Mouse (Mus musculus) mature B cell (primary cell): Measurements from ENCODE around the gene Nudt8.
"Not testable (repeated sequence)": the region's sequence is repeated elsewhere in the genome, so short reads cannot be mapped to it uniquely, and the experiment has no call there.

Experiments
- in situ Hi-C: fragments of 300-500 bp; cut with MboI; formaldehyde crosslinking; loops from 2 replicates; pipeline ENCODE4 v1.14.3; 2019

The Nudt8 gene

DNA sequence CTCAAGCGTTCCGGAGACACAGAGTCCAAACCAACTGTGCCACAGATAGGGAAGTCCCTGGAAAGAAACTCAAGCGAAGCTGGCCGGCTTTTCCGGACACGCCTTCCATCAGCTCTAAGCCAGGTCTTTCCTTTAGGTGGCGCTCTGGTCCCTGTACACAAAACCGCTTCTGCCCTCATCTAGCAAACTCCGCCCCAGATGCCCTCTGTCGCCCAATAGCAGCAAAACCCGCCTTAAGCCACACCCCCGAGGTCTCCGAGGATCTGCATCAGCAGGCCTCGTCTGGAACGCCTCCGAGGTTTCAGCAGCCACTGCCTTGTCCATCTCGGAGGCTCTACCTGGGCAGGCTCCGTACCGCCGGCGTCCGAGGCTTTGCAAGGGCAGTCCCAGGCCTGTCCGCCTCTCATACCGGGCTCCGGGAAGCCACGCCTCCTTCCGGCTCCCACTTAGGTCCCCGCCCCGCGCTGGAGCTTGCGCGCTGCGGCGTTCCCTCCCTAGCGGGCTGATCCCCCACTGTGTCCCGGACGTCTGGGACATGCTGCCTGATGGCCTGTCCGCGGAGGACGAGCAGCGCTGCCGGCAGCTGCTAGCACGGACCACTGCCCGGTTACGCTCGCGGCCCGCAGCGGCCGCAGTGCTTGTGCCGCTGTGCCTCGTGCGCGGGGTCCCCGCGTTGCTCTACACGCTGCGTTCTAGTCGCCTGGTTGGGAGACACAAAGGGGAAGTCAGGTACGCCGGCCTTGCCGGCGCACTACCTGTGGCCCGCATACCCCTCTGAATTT is at the start of gene Nudt8, which contains the start of gene Gm49405:
TSS of gene Nudt8 (plus strand) at position 462 of the 782 bp plus-strand sequence.
TSS of gene Gm49405 (plus strand) at position 508 of the 782 bp plus-strand sequence.
- in situ Hi-C loops: no loop called here

DNA sequence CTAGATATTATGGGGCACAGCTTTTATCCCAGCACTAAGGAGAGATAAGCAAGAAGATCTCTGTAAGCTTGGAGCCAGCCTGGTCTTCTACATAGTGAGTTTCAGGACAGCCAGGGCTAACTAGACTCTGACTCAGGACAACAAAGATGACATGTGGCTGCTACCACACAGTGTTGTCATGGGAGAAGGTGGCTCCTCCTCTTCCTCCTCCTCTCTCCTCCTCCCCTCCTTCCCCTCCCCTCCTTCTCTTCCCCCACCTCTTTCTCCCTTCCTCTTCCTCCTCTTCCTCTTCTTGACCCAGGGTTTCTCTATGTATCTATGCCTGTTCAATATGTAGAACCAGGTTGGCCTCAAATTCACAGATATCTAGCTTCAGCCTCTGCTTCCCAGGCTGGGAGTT is 48.9 kb upstream of the Nudt8 start:
- in situ Hi-C loops: no loop called here

DNA sequence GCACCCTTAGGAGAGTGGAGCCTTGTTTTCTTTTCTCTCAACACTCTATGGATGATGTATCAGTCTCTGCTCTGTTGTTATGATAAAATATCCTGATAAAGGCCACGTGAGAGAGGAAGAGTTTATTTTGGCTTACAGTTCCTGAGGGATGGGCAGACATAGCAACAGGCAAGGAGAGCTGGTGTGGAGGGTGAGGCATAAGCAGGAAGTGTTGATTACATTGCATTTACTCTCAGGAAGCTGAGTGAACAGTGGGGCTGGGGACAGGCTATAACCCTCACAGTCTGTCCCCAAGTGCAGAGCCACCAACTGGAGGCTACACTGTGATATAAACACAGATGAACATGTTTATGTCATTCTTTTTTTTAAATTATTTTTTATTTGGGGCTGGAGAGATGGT is 48.3 kb upstream of the Nudt8 start:
- in situ Hi-C loops: no loop called here

DNA sequence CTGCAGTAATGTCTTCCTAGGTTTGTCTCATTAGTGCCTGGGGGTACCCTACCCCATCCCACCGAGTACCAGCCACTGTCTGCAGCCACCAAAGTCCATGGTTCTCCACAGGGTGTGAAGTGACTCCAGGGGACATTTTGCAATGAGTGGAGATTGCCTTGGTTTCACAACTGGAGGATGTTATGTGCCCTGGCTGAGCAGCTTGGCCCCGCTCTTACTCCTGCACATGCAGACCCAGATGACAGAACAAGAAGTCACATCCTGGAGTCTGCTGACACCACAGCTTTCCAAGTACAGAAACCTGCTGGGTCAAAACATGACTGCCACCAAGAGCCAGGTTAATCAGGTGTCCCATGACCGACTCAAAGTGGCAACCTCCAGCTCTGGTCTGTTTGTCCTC is 45.3 kb upstream of the Nudt8 start:
- in situ Hi-C loops: no loop called here

DNA sequence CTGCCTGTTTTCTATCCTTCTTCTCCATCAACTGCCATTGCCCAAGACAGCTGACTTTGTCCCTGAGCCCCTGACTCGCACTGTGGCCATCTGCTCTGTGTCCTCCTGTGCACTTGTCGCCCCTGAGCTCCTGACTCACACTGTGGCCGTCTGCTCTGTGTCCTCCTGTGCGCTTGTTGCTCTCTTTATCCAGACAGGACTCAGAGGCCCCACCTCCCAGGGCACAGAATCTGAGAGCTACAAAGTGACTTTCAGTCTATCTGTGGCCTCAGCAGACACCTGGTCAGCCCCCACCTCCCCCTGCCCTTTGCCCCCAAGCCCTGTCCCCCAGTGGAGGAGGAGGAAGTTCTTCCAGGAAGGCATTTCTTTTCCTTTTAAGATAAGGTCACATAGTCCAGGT is 44.6 kb upstream of the Nudt8 start:
- in situ Hi-C loops: no loop called here

DNA sequence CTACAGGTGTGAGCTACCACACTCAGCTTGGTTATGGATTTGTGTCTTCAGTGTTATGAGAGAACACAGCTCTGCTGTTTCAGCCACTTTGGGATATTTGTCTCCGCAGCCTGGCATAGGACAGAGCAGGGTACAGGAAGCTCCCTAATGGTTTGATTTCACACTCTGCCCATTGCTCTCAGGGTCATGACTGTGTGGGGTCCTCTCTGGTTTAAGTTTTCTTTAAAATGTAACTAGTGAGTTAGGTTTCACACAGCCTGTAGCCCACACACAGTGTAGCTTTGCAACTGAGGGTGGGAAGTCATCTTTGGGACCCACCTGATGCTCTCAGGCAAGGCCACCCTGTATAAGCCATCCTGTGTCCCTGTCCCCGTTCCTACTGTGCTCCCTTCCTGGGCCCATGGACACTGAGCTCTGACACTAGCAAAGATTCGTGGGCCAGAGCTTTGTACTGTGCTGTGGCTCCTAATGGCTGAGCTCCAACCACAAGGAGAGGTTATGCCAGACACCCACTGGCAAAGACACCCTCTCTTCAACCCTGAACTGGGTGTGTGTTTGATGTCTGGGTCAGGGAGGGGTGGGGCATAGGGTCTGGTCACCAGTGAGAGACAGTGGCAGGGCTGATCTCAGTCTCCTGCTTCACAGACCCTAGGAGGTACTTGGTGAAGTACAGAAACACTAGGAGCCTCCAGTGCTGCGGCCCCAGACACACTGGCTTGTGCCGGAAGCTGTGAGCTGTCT is 42.9 kb upstream of the Nudt8 start:
- in situ Hi-C loops: not testable (repeated sequence)

DNA sequence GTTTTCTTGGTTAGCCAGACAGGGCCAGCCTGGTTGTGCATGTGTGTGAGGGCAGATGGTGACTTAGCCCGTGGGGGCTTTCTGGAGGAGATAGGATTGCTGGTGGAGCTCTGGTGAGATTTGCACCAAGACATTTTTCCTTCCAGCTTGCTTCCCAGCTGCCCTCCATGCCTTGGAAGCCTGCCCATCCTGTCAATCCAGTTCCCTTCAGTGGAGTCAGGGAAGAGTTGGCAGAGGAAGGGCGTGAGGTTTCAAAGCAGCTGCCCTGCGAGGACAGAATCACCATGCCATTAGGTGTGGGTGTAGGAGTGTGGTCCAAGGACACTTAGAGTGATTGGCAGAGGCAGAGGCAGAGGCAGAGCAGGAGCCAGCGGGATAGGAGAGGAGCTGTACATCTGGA is 41.9 kb upstream of the Nudt8 start, which contains the start of gene Aldh3b3:
TSS of gene Aldh3b3 (plus strand) at position 176 of the 400 bp plus-strand sequence.
- in situ Hi-C loops: no loop called here

DNA sequence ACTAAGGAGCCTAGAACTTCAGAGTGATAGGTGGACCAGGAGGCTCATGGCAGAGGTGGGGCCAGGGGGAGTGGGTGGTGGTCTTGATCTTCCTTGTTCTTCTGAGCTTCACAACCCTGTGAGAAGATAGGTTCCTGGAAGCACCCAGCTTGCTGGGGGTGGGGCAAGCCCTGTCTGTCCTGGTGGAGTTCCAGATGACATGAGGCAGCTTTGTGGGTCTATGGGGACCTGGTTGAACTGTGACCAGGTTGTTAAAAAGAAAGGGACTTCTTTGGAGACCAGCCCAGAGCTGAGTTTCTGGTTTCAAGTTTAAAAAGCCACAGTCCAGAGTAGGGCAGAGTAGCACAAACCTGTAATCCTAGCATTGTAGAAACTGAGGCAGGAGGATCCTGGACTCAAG is 41.4 kb upstream of the Nudt8 start:
- in situ Hi-C loops: no loop called here

DNA sequence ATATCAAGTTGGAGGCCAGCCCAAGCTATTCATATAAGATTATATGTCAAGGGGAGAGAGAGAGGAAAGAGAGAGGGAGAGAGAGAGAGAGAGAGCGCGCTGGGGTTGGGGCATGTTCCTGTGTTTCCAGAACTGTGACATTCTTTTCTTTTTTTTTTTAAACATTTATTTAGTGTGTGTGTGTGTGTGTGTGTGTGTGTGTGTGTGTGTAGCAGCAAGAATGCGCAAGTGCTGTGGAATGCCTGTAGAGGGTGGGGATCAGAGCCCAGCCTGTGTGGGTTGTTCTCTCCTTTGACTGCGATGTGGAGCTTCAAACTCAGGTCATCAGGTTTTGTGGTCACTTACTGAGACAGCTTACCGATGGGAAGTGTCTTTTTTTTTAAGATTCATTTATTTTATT is 40.2 kb upstream of the Nudt8 start:
- in situ Hi-C loops: no loop called here

DNA sequence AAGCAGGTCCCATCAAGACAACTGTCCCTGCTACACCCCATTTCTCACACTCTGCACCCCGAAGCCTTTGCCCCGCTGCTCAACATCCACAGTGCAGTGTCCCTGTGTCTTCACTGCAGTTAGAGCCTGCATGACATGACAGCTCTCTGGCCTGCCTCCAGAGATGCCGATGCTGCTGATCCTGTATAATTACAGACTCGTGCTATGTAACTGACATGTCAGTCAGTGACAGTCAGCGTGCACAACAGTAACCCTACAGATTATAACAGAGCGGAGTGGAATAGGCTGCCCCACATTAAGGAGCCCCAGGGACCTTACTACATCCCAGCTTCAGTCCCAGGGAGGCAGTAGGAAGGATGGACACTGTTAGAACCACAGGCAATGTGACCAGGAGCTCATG is 38.6 kb upstream of the Nudt8 start:
- in situ Hi-C loops: not testable (repeated sequence)

DNA sequence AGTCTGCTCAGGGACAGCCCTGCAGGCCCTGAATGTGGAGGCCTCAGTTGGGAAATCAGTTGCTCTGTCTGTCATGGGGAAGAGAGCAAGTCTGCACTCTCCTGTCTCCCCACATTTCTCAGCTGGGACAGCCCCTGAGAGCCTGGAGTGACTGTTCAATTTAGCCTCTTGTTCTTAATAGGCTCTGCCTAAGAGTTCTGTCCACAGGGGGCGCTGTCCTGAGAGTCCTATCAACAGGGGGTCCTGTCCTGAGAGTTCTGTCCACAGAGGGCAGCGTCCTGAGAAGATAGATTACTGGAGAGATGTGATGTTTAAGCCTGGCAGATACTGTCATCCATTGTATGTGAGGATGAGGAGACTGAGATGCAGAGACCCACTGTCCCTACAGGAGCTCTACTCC is 37.9 kb upstream of the Nudt8 start:
- in situ Hi-C loops: no loop called here

DNA sequence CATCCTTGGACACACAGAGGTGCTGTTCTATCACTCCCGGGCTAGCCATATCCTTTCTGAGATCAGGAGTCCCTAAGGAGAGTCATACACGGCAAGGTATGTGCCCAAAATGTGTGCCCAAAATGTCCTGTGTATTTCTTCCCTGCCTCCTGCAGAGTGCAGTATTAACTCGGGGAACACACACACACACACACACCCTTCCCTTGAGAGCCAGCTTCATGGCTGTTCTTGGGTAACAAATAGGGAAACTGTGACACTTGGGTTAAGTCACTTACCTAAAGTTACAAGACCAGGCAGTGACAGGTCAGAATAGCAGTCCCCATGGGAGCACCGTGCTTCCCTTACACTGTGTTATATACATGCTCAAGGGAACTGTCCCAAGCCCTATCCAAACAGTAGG is 36.4 kb upstream of the Nudt8 start:
- in situ Hi-C loops: no loop called here

DNA sequence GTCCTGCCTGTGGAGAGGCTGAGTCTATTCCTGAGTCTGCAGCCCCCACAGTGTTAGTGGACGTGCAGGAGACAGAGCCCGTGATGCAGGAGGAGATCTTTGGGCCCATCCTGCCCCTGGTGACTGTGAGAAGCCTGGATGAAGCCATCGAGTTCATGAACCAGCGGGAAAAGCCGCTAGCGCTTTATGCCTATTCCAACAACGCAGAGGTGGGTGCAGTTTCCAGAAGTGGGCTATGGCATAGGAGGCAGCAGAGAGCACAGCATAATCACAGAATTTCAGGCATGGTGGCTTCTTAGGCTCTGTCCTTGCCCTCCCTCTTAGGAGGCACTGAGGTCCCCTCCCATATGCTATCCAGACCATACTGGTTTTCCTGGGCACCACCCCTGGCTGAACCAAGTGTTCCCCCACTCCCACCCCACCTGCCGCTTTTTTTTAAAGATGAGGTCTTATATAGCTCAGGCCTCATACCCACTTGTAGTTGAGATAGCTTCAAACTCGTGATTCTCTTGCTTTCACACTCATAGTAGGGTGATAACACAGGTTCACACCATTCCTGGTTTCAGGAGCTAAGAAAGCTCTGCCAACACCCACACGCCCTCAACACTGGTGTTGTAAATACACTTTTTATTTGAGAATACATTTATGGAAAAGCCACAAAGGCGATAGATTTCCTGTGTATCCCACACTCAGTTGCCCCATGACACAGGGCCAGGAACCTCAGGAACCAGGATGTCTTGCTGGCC is 33.9 kb upstream of the Nudt8 start:
- in situ Hi-C loops: no loop called here

DNA sequence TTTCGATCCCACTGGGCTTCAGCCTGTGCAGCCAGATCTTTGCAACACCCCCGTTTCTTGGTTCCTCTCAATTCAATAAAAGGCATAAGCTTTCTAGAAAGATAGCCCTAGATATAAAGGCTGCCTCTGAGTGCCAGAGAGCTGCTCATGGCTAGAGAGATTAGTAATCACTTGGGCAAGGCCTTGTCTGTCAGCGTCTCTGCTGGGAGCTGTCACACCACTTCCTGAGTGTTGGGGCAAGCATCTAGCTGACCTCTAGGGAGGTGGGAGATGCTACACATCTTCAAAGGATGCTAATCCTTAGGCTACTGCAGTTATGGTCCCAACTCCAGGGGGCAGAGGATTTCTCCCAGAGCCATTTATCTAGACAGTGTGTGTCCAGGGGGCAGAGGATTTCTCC is 33.1 kb upstream of the Nudt8 start:
- in situ Hi-C loops: no loop called here

DNA sequence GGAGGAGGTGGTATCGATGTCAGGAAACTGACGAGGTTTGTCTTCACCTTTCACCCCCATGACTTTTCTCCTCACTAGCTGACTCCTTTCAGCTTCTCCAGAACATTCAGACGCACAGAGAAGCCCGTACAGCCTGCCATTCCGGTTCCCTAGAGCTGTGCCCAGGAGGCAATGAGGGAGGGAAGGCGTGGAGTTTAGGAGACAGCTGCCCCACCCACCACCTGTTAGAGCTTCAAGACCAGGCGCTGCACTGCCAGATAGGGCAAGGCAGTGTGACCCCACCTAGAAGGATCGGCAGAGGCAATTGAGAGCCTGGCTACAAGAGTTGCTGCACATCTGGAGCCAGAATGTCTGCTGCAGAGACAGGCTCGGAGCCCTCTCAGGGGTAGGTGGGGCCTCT is 28.2 kb upstream of the Nudt8 start, which contains the start of gene Aldh3b2:
TSS of gene Aldh3b2 (plus strand) at position 100 of the 400 bp plus-strand sequence.
- in situ Hi-C loops: no loop called here

DNA sequence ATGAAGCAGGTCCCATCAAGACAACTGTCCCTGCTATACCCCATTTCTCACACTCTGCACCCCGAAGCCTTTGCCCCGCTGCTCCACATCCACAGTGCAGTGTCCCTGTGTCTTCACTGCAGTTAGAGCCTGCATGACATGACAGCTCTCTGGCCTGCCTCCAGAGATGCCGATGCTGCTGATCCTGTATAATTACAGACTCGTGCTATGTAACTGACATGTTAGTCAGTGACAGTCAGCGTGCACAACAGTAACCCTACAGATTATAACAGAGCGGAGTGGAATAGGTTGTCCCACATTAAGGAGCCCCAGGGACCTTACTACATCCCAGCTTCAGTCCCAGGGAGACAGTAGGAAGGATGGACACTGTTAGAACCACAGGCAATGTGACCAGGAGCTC is 25.8 kb upstream of the Nudt8 start:
- in situ Hi-C loops: not testable (repeated sequence)

DNA sequence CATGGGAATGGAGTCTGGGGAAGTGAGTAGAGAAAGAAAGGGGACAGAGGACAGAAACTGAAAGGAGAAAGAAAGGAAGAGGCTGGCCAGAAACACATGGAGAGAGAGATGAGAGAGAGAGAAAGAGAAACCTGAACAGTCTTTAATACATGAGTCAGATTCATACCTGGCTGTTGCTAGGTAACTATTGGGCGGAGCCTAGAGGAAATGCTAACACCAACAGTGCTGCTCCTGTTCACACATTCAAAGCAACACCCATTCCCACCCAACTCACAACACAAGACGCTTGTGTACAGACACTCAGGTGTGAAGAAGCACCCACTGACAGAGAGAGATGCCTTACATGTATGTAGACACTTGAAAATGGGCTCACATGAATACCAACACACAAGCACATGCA is 24.5 kb upstream of the Nudt8 start:
- in situ Hi-C loops: no loop called here

DNA sequence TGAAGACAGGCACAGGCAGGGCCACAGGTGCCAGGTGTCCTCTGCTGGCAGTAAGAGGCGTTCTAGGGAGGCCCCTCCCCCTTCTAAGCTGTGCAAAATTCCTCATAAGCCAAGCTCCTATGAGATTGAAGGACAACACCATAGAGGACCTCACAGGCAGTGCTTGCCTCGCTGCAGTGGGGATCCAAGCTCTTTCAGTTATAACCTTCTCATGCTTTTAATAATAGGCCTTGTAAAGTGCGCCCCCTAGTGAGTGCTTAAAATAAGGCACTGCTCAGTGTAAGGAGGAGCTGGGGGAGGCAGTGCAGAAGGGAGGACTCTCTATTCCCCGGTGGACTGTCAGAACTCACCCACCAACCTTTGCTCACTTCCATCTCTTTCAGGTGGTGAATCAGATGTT is 20.1 kb upstream of the Nudt8 start:
- in situ Hi-C loops: no loop called here

DNA sequence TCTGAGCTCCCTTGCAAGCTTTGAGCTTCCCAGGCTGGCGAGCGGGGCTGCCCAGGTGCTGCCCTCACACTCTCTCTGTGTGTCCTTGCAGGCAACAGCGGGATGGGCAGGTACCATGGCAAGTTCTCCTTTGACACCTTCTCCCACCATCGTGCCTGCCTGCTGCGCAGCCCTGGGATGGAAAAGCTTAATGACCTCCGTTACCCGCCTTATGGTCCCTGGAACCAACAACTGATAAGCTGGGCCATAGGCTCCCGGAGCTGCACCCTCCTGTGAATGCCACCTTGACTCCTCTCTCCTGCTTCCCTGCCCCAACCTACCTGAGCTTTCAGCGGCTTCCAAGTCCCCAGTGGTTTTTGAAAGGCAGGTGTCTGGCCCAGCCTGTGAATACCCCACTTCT is 19.5 kb upstream of the Nudt8 start:
- in situ Hi-C loops: no loop called here

DNA sequence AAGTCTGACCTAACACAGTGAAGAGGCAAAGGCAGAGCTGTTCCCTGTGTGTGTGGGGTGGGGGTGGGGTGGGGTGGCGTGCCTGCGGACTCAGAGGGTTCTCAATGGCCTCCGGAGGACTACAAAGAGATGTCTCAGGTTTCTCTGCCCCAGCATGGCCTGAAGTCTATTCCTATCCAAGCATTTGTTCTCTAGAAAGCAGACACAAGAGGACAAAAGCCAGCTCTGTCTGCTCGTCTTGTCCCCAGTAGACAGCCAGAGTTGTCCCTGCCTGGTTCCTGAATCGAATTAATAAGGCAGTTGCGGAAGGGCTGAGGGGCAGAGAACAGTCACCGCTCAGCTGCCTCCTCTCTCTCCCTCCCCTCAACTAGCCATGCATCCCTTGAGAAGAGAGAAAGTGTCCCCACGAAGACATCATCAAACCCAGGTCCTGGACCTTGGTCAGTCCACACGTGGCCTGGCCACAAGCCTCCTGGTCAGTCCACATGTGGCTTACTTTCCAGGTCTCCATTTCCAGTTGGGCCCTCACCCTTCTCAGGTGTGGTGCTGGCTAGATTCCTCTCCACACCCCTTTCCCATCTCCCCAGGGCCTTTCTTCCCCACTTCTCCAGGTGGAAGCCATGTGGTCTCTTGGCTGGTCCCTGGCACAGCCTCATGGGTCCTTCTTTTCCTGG is 16.7 kb upstream of the Nudt8 start:
- in situ Hi-C loops: no loop called here

DNA sequence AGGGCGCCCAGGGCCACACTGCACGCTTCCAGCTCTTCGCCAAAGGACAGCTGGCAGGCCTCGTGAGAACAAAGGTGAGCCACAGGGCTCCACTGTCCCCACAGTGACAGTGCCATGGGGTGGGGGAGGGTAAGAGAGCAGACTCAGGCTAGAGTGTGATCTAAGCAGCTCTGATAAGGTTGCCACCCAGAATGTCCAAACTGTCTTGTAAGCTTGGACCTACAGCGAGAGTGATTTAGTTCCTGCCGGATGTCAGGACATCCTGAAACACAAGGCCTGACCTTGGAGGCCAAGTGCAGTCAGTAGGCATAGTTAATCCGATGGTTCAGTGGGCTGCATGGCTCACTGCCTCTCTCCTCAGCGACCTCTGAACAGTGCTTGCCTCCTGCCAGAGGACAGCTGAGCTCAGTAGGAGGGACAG is 15.1 kb upstream of the Nudt8 start:
- in situ Hi-C loops: no loop called here

DNA sequence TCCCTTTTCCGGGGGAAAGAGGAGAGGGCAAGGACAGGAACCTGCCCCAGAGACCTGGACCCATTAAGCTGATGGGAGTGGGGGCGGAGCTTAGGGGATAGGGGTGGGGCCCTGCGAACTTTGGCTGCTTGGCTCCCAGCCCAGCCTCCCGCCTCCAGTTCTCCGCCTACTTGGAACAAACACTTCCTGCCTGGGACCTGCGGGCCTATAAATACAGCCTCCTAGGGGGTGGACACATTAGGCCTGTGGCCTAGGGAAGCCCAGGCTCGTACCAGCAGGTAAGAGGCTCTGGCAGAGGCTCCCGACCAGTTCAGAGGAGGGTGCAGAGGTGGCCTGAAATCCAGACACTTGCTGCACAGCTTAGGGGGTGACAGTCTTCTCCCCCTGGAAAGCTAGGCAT is 14.0 kb upstream of the Nudt8 start, which contains the start of gene Acy3:
TSS of gene Acy3 (plus strand) at position 237 of the 400 bp plus-strand sequence.
- in situ Hi-C loops: no loop called here
